Mouse (Mus musculus) ES-Bruce4 (cell line): Measurements from ENCODE around the gene Olfr65.

Experiments used
- CTCF ChIP-seq: IDR thresholded peaks from one replicate; pipeline ENCODE4 v1.8.1; 2011; ENCODE audit warnings: low read depth, low read length
- EP300 ChIP-seq: IDR thresholded peaks from 2 replicates; pipeline ENCODE4 v1.6.1; 2011; ENCODE audit warnings: low read depth, low read length; ENCODE audit not compliant: insufficient read depth
- POLR2A ChIP-seq: IDR thresholded peaks from one replicate; pipeline ENCODE4 v1.8.1; 2011; ENCODE audit warnings: low read length; ENCODE audit not compliant: insufficient read depth

- TF ChIP-seq CTCF (no peak), EP300 (no peak), POLR2A (no peak)
Measured at GRCm38 (mm10) chr7:103928525-103928924, 25.2 kb downstream of the Olfr65 start, which contains the start of gene Olfr631.
